Mouse (Mus musculus): Measurements from ENCODE around the gene Rpgr. TPM values are rescaled to one million over a fixed set of nuclear protein-coding genes. Genes with fewer than 3 reads are reported as not detected.
A peak's percentile ranks its signal among the peaks of the same experiment; 100 is the strongest.

The Rpgr gene
- 16.4 TPM for polyA plus RNA-seq (2021)

DNA sequence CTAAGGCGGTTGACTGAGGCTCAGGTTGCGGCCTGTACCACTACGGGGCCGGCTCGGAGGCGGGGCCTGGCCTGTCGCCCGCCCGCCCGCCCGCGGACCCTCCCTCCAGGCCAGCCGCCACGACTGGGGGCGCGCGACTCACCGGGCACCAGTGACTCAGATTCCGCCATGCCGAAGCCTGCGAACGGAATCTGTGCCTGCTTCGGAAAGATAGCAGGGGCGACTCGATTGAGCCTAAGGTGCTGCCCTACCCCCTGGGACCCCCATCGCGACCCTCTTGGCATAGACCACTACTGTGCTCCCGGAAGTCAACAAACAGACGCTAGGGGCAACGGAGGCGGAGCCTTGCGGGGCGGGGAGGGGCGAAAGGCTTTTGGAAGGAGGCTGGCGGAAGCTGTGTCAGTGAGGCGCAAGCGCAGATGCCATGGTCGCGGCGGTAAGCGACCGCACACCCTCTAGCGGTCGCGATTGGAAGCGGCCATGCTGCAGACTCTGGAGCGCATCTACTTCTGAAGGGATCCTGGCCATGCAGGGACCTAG lies at the start of gene Rpgr:
Gene Rpgr, minus strand, starts transcription at position 511 of the 540 bp plus-strand sequence.
- peak; percentile 78 for TF ChIP-seq CTCF (IDR thresholded peaks at IDR 0.05)
- no peak for DNase-seq (ENCODE audit: low read depth, low spot score)
- CTCF ChIA-PET = no interaction called here
- peak; percentile 95 for ATAC-seq
- peaks cover 37% of the 10 kb centered on the region for H3K27me3 ChIP-seq
- POLR2A ChIA-PET = no interaction called here
- in situ Hi-C loops (cut with MboI; ENCODE audit: low pct_unique_long_range_greater_than_20kb) = loop anchor here (25.0 kb wide), 1 partner anchor 554 kb away; the partner anchor contains the start of gene Dynlt3

- CTCF ChIA-PET = interaction anchor here (1.5 kb wide), 1 partner anchor 8 kb away, joined by 3 read pairs; no protein-coding TSS in a partner anchor
- POLR2A ChIA-PET = no interaction called here
- DNase-seq (ENCODE audit: low read depth, low spot score) = no peak
- in situ Hi-C loops (cut with MboI; ENCODE audit: low pct_unique_long_range_greater_than_20kb) = no loop called here
- H3K27me3 ChIP-seq = peaks cover 33% of the 10 kb centered on the region
- ATAC-seq = no peak
- TF ChIP-seq CTCF (IDR thresholded peaks at IDR 0.05) = no peak
Measured at GRCm38 (mm10) chrX:10258260-10258659, 41.5 kb upstream of the Rpgr start.

- H3K27me3 ChIP-seq = peaks cover 31% of the 10 kb centered on the region
- ATAC-seq (no peak), DNase-seq (ENCODE audit: low read depth, low spot score) (no peak)
- ChIA-PET POLR2A (no interaction called here), CTCF (interaction anchor here (1.5 kb wide), 1 partner anchor 8 kb away, joined by 3 read pairs; no protein-coding TSS in a partner anchor)
- in situ Hi-C loops (cut with MboI; ENCODE audit: low pct_unique_long_range_greater_than_20kb) = no loop called here
- no peak for TF ChIP-seq CTCF (IDR thresholded peaks at IDR 0.05)
Measured at GRCm38 (mm10) chrX:10257774-10258173, 41.1 kb upstream of the Rpgr start.

DNA sequence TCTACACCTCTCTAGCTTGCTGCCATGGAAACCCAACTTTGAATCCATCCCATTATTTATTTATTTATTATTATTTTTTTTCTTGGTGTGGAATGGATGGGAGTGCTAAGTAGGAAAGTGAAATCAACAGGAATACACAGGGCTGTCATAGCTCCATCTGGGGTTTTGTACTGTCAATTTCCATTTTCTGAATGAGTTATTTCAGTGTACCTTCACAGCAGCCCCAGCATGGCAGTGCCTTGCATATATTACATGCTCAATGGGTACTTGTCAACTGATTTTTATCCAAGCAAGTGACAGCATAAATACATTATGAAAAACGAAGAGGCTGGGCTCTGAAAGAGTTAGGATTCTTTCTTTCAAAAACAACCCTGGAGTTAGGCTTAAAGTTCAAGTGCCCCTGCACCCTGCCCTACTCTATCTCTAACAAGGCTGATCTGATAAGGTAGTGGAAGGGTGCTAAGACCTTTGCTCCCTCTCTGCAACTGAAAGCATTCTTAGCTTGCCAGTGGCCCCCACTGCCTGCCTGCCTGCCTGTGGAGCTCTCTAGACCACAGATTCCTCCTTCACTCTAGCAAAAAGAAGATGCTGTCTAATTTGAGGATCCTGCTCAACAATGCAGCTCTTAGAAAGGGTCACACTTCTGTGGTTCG lies 35.3 kb upstream of the Rpgr start, which contains the start of gene Otc:
Gene Otc, plus strand, starts transcription at position 454 of the 653 bp plus-strand sequence.
- peaks cover 24% of the 10 kb centered on the region for H3K27me3 ChIP-seq
- no peak for ATAC-seq
- DNase-seq (ENCODE audit: low read depth, low spot score) = no peak
- CTCF ChIA-PET = no interaction called here
- POLR2A ChIA-PET = no interaction called here
- in situ Hi-C loops (cut with MboI; ENCODE audit: low pct_unique_long_range_greater_than_20kb) = no loop called here
- no peak for TF ChIP-seq CTCF (IDR thresholded peaks at IDR 0.05)

- no peak for ATAC-seq
- CTCF ChIA-PET = no interaction called here
- no peak for TF ChIP-seq CTCF (IDR thresholded peaks at IDR 0.05)
- no peak for DNase-seq (ENCODE audit: low read depth, low spot score)
- peaks cover 20% of the 10 kb centered on the region for H3K27me3 ChIP-seq
- POLR2A ChIA-PET = no interaction called here
- in situ Hi-C loops (cut with MboI; ENCODE audit: low pct_unique_long_range_greater_than_20kb) = no loop called here
Measured at GRCm38 (mm10) chrX:10251357-10251756, 34.6 kb upstream of the Rpgr start.

DNA sequence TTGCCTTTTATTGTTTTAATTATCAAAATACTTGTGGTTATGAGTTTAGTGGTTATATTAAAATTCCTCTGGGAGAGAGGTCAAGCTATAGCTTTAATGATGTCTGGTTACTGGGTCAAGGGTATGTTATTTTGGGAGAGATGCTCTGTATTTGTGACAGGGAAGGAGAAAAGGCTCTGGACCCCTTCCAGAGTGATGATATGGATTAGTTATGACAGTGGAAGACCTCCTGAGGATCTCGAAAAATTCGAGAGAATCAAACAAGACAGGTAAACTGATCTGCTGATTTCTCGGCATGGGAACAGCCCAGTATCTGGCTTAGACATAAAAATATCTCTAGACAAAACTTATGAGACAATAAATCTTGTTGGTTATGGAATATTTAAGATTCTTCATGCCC lies 27.2 kb upstream of the Rpgr start:
- ChIA-PET POLR2A (no interaction called here), CTCF (no interaction called here)
- H3K27me3 ChIP-seq = peaks cover 59% of the 10 kb centered on the region
- in situ Hi-C loops (cut with MboI; ENCODE audit: low pct_unique_long_range_greater_than_20kb) = no loop called here
- ATAC-seq (no peak), DNase-seq (ENCODE audit: low read depth, low spot score) (no peak)
- TF ChIP-seq CTCF (IDR thresholded peaks at IDR 0.05) = no peak

DNA sequence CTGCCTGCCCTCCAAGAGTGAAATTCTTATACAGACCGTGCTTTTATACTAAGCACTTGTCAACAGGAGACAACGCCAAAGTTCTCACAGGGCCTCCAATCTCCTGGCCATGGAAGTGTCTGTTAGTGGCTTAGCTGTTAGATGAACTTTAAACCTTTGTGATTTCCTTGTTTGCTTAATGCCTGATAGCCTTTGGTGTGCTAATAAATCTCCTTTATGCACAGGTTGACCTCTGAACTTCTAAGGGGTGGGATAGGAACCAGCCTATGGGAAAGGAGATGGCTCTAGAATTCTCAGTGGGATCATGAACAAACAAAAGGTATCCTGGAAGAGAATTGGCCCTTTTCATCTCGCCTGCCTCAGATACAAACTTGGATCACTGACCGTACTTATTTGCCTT lies 22.8 kb upstream of the Rpgr start:
- POLR2A ChIA-PET = no interaction called here
- TF ChIP-seq CTCF (IDR thresholded peaks at IDR 0.05) = no peak
- in situ Hi-C loops (cut with MboI; ENCODE audit: low pct_unique_long_range_greater_than_20kb) = no loop called here
- CTCF ChIA-PET = no interaction called here
- H3K27me3 ChIP-seq = peaks cover 71% of the 10 kb centered on the region
- DNase-seq (ENCODE audit: low read depth, low spot score) (no peak), ATAC-seq (no peak)

DNA sequence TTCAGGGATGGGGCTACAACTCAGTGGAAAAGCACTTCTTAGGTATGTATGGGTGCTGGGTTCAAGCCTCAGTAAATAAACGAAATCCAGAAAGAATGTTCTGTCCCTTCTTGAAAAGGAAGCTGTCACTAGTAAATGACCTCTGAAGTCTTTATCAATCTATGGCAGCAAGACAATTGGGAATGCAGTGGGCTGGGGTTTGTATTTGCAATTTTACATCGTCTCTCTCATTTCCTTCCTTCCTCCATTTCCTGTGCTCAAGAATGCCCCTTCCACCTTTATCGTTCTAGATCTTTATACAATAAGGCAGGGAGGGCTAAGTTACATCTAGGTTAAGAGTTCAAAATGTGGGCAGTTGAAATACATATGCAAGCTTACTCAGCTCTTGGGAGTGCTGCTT lies 17.9 kb upstream of the Rpgr start:
- H3K27me3 ChIP-seq = peaks cover 57% of the 10 kb centered on the region
- ChIA-PET CTCF (no interaction called here), POLR2A (no interaction called here)
- no peak for TF ChIP-seq CTCF (IDR thresholded peaks at IDR 0.05)
- ATAC-seq = no peak
- in situ Hi-C loops (cut with MboI; ENCODE audit: low pct_unique_long_range_greater_than_20kb) = no loop called here
- no peak for DNase-seq (ENCODE audit: low read depth, low spot score)

DNA sequence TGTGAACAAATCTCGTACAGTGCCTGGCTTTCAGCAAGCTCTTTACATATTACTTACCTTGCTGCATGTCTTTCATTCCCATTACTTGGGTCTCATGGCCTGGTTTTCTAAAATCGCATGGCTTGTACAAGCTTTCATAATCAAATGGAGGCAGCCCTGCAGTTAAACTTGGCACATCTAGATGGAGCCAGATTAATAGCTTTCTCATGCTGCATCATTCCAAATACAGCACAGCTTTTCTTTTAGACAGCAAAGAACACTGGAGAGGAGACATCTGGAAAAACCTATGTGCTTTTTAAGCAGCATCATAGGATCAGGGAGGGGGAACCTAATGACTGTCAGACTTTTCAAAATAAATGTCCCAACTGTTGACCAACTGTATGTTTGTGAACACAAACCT lies 16.3 kb upstream of the Rpgr start:
- POLR2A ChIA-PET = no interaction called here
- DNase-seq (ENCODE audit: low read depth, low spot score) (no peak), ATAC-seq (no peak)
- in situ Hi-C loops (cut with MboI; ENCODE audit: low pct_unique_long_range_greater_than_20kb) = no loop called here
- CTCF ChIA-PET = no interaction called here
- H3K27me3 ChIP-seq = peaks cover 43% of the 10 kb centered on the region
- peak; percentile 34 for TF ChIP-seq CTCF (IDR thresholded peaks at IDR 0.05)

GRCm38 (mm10) chrX:10219281-10219680 lies 2.6 kb upstream of the Rpgr start:
- ATAC-seq = no peak
- in situ Hi-C loops (cut with MboI; ENCODE audit: low pct_unique_long_range_greater_than_20kb) = loop anchor here (25.0 kb wide), 1 partner anchor 557 kb away; the partner anchor contains the start of gene Dynlt3
- POLR2A ChIA-PET = no interaction called here
- peaks cover 50% of the 10 kb centered on the region for H3K27me3 ChIP-seq
- no peak for DNase-seq (ENCODE audit: low read depth, low spot score)
- no peak for TF ChIP-seq CTCF (IDR thresholded peaks at IDR 0.05)
- CTCF ChIA-PET = no interaction called here

GRCm38 (mm10) chrX:10215972-10216371 lies 748 bp downstream of the Rpgr start:
- peaks cover 39% of the 10 kb centered on the region for H3K27me3 ChIP-seq
- no peak for TF ChIP-seq CTCF (IDR thresholded peaks at IDR 0.05)
- POLR2A ChIA-PET = no interaction called here
- DNase-seq (ENCODE audit: low read depth, low spot score) (no peak), ATAC-seq (peak; percentile 37)
- in situ Hi-C loops (cut with MboI; ENCODE audit: low pct_unique_long_range_greater_than_20kb) = loop anchor here (25.0 kb wide), 1 partner anchor 554 kb away; the partner anchor contains the start of gene Dynlt3
- CTCF ChIA-PET = interaction anchor here (1.2 kb wide), 1 partner anchor 14 kb away, joined by 3 read pairs; no protein-coding TSS in a partner anchor

Measured in Patski (cell line).